Mouse (Mus musculus) gastrocnemius, postnatal 36 days (tissue): ENCODE results near the gene Zscan25. TPM values are rescaled to one million over a fixed set of nuclear protein-coding genes. Genes with fewer than 3 reads are reported as not detected.
"Not testable (repeated sequence)": the region's sequence is repeated elsewhere in the genome, so short reads cannot be mapped to it uniquely, and the experiment has no call there.

ENCODE experiments used
- DNase-seq, 2 experiments: peaks; one replicate each; pipeline ENCODE4 v3.0.0; 2022
- intact Hi-C: fragments of 180-260 bp; cut with DNase I; formaldehyde crosslinking; loops from one replicate; pipeline ENCODE4 v1.15.1; 2025
- long read RNA-seq, 2 experiments: library from polyadenylated mRNA; stranded (forward); transcript quantifications; one replicate each; pipeline ENCODE4 v2.0.0; 2021
- total RNA-seq, 2 experiments: library from RNA; stranded (reverse); gene quantifications; 2 replicates each; pipeline ENCODE4 v1.2.3; 2021

Zscan25 gene
- total RNA-seq, result 1 to 10 TPM; 6.6 to 9.3 TPM
- long read RNA-seq, experiment 1, partial matches to known transcripts, result 0 of 1 reads
- long read RNA-seq, experiment 1, other reads (novel, unspliced or antisense), result 1 of 1 reads
- long read RNA-seq, experiment 2, partial matches to known transcripts, result 0 of 2 reads
- long read RNA-seq, experiment 2, other reads (novel, unspliced or antisense), result 2 of 2 reads

DNA sequence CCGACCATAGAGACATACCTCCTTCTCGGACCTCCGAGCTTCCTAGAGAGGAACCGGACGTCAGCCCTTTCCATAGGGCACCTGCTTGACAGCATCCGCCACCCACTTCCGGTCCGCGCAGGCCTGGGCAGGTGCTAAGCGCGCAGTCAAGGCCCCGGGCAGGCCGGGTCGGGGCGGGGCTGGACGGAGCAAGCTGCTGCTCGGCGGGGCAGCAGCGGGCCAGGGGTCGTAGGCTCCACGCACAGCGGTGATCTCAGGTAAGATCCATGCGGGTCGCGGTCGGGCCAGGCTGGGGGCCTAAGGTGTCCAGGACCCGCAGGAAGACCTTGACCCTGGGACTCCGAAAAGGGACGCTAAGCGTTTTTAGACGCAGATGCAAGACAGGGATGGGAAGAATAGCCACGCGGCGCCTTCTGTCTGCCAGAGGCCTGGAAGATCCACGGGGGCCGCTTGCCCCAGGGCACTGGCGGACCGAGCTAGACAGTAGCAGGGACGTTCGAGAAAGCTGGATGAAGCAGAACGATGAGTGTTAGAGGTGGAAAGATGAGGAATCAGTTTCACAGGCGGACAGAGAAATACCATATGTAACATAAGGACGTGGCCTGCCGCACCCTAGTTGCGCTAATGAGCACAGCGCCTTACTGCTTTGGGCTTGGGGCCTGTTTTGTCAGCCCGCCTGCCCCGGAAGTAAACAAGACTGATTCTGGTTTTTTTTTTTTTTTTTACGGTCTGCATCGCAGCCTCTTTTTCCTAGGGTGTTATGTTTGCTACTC, at the start of gene Zscan25:
Gene Zscan25, plus strand, starts transcription at position 130 of the 773 bp plus-strand sequence.
- intact Hi-C loops, result loop anchor here (2.0 to 5.0 kb wide), 2 partner anchors 48 to 76 kb away; partner anchors contain the start of genes Zfp655 and Zkscan5

DNA sequence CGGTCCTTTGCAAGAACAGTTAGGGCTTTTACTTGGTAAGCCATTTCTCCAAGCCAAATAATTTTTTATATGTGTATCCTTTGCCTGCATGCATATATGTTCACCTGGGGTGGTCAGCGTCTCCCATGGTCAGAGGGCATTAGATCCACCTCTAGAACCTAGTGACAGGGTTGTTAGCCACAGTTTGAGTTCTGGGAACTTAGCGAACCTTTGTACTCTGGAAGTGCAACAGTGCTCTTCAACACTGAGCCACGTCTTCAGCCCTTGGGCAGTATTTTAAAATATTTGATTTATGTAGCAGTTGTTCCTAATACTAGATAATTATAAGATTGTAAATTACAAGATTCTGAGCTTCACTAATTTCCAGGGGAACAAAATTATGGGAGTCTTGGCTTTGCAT, 49.7 kb upstream of the Zscan25 start:
- DNase-seq, result no peak
- intact Hi-C loops, result loop anchor here (5.0 kb wide), 1 partner anchor 52 kb away; the partner anchor contains the start of gene Zscan25

More for the DNA sequence above, at the start of gene Zscan25:
- DNase-seq, result peak; percentile 81 to 88

DNA sequence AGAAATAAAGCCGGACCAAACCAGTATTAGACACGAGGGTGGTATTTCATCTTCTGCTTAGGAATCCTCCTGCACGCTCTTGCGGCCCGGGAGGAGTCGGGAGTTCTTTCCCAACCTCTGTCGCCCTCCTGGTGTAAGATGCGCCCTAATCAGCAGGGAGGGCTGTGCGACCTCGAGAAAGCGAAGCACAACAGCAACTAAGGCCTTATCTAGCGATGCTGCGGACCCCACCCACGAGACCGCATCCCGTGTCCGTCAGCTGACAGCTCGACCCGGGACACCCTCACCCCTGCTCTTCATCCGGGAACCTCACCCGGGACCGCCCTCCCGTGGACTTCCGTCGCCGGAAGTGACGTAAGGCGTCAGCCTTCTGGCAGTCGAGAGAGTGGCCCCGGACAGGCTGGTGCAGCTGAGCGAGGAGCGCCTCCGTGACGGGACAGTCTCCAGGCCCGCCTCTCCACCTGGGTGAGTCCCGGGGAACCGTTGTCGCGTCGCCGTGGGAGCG, 48.9 kb upstream of the Zscan25 start, which contains the start of gene Zfp655:
Gene Zfp655, plus strand, starts transcription at position 349 of the 505 bp plus-strand sequence.
- DNase-seq, result peak; percentile 96 to 97
- intact Hi-C loops, result loop anchor here (5.0 kb wide), 1 partner anchor 51 kb away; the partner anchor contains the start of gene Zscan25

DNA sequence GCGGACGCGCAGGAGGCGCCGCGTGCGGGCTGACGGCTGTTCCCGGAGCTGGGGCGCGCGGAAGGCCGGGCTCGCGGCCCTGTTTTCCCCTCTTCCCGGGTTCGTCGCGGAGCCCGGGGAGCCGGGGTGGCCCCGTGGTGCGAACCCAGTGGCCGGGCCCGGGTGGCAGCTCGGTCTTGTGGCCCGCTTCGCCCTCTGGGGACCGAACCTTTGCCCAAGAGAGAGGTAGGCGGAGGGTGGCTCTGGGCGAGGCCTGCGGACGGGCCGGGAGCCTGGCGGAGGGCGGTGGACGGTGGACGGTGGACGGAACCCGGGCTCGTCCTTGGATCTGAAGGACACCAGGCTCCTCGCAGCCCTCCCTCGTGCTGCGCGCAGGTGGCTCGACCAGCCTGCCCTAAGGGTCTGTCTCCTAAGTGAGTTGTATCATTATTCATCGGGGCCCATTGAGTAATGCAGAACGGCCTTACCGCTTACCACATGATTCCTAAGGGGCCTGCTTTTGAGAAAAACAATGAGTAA, 48.3 kb upstream of the Zscan25 start:
- DNase-seq, result peak in 1 of 2 experiments; percentile 10
- intact Hi-C loops, result loop anchor here (5.0 kb wide), 1 partner anchor 50 kb away; the partner anchor contains the start of gene Zscan25

DNA sequence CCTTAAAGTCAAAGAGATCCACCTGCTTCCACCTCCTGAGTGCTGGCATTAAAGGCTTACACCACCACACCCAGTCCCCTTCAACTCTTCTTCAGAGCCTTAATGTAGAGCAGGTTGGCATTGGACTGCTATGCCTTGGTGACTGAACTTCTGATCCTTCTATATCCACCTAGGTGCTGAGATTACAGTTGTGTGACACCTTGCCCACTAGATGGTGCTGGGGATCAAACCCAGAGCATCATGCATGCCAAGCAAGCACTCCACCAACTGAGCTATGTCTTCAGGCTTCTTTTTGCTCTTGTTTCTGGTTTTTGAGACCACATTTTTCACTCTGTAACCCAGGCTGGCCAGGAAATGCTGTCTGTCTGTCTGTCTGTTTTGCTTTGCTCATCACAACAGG, 45.7 kb upstream of the Zscan25 start:
- DNase-seq, result no peak
- intact Hi-C loops, result loop anchor here (5.0 kb wide), 1 partner anchor 48 kb away; the partner anchor contains the start of gene Zscan25

GRCm38 (mm10) chr5:145249520-145249919, 30.8 kb upstream of the Zscan25 start:
- intact Hi-C loops, result no loop called here
- no peak for DNase-seq

DNA sequence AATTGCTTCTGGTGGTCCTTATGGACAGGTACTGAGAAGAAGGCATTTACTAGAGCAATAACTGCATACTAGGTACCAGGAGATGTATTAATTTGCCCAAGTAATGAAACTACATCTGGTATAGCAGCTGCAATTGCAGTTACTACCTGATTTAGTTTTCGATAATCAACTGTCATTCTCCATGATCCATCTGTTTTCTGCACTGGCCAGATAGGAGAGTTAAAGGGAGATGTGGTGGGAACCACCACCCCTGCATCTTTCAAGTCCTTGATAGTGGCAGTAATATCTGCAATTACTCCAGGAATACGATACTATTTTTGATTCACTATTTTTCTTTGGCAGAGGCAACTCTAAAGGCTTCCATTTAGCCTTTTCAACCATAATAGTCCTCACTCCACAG, 6.7 kb upstream of the Zscan25 start:
- DNase-seq, intact Hi-C loops: not testable (repeated sequence)

DNA sequence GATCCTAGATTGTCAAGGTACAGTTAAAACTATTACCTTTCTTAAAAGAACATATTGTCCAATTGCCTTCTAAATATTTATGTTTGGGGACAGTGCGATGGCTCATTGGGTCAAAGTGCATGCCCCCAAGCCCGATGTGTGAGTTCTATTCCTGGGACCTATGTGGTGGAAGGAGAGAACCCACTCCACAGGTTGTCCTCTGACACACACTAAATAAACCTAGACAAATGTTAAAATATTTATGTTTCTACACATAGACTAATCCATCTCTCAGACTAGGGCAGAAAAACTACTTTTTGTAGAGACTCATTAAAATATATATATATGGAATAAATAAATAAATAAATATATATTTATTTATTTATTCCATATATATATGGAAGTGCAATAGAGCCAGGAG, 352 bp upstream of the Zscan25 start:
- no peak for DNase-seq
- intact Hi-C loops, result loop anchor here (2.0 to 5.0 kb wide), 2 partner anchors 48 to 75 kb away; partner anchors contain the start of genes Zfp655 and Zkscan5

GRCm38 (mm10) chr5:145288382-145288781, 8.1 kb downstream of the Zscan25 start:
- intact Hi-C loops, result no loop called here

GRCm38 (mm10) chr5:145290697-145291096, 10.4 kb downstream of the Zscan25 start:
- no peak for DNase-seq
- intact Hi-C loops, result no loop called here

More at GRCm38 (mm10) chr5:145288382-145288781, 8.1 kb downstream of the Zscan25 start:
- DNase-seq, result no peak

- no peak for DNase-seq
- intact Hi-C loops, result no loop called here
Measured at GRCm38 (mm10) chr5:145292398-145292797, 12.1 kb downstream of the Zscan25 start.

GRCm38 (mm10) chr5:145300469-145300868, 20.2 kb downstream of the Zscan25 start:
- intact Hi-C loops, result no loop called here
- no peak for DNase-seq

- intact Hi-C loops, DNase-seq: not testable (repeated sequence)
Measured at GRCm38 (mm10) chr5:145301796-145302195, 21.5 kb downstream of the Zscan25 start.

GRCm38 (mm10) chr5:145302424-145302823, 22.1 kb downstream of the Zscan25 start:
- no peak for DNase-seq
- intact Hi-C loops, result no loop called here

GRCm38 (mm10) chr5:145306953-145307352, 26.7 kb downstream of the Zscan25 start:
- intact Hi-C loops, DNase-seq: not testable (repeated sequence)

GRCm38 (mm10) chr5:145307811-145308210, 27.5 kb downstream of the Zscan25 start:
- intact Hi-C loops, DNase-seq: not testable (repeated sequence)

DNA sequence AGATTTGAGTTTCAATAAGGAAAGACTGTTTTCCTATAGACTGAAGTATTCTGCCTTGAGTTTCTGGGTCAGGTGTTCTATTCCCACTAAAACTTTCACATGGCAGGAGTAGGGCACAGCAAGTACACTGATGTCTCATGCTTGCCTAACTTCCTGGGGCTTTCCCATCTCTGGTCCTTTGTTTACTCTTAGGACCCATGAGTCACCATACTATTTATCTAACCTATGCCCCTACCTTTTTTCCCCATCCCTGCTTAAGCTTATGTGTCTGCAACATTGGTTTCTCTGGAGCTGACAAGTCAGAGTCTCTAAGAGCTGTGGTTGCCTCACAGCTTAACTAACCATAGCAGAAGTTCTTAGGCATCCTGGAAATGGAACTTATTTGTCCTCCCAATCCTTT, 33.5 kb downstream of the Zscan25 start:
- no peak for DNase-seq
- intact Hi-C loops, result no loop called here

DNA sequence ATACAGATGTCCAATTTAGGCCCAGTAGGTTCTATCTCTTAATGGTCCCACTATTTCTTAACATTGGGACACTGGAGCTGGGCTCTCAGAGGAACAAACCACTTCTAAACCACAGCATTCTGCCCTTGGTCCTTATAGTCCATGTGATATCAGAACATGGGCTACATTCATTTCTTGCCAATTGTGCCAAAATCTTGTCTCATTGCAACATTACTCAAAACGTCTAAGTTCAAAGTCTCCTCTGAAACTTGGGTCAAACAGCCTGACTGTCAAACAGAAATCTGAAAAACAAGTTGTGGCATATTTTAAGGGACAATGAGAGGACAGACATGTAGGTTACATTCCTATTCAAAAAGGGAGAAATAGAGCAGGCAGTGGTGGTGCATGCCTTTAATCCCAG, 36.8 kb downstream of the Zscan25 start:
- no peak for DNase-seq
- intact Hi-C loops, result no loop called here

DNA sequence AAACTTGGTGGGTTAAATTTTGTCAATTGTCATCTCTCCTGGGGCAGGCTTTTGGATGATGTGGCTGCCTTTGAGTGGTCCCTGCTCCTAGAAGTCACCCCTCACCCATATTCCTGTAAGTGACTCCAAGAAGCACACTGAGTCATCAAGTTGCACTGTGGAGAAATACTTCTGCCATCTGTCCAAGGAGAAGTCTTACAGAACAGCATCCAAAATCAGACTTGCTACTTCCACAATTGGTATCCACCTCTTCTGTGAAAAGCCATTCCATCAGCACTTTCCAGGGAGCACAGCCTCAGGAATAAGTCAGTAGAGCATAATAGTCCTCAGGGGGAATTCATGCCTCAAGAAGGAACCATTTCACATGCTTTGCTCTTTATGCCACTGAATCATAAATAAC, 58.5 kb downstream of the Zscan25 start:
- intact Hi-C loops, DNase-seq: not testable (repeated sequence)
